Mouse (Mus musculus) ES-E14 (cell line): ENCODE data around the gene Emc1.

Source experiments
- CHD2 ChIP-seq: IDR thresholded peaks from 2 replicates; pipeline ENCODE4 v1.6.1; 2014; ENCODE audit warnings: mild to moderate bottlenecking, low read depth, low read length, inconsistent platforms
- HCFC1 ChIP-seq: IDR thresholded peaks from 2 replicates; pipeline ENCODE4 v1.6.1; 2012; ENCODE audit warnings: low read length, inconsistent platforms, borderline replicate concordance; ENCODE audit not compliant: insufficient read depth
- ZC3H11A ChIP-seq: IDR thresholded peaks from 2 replicates; pipeline ENCODE4 v1.6.1; 2012; ENCODE audit warnings: low read depth, mild to moderate bottlenecking, inconsistent platforms, low read length, borderline replicate concordance
- ZNF384 ChIP-seq: IDR thresholded peaks from 2 replicates; pipeline ENCODE4 v1.6.1; 2012; ENCODE audit warnings: low read depth, low read length, inconsistent platforms

DNA sequence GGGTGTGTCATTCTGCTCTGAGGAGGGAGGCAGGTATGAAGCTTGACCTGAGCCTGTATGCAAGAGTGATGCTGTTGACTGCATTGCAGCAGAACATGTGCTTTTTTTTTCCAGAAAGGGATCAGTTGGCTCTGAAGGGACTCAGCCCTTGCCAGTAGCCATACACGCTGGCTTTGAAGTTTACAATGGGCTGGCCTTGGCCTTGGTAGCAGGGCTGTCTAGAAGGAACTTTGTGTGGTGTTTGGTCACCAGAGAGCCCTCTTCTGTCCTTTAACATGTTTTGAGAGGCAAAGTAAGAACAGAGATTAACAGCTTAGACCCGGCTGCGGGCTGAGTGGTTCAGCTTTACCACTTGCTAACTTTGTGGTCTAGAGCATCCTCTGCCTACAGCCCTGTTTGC lies 14.9 kb downstream of the Emc1 start:
- TF ChIP-seq HCFC1 (no peak), CHD2 (no peak), ZNF384 (no peak), ZC3H11A (no peak)
